Mouse (Mus musculus) embryonic stem cell, embryonic (primary cell): ENCODE results near the gene D230025D16Rik.

Experiments used
- CTCF ChIA-PET, 4 experiments: fragments of 300-600 bp in 2 of 4; fragments of 350-600 bp in 2 of 4; sonication (Branson Sonifier 250); formaldehyde crosslinking; loops; one replicate each; lab custom pipeline; 2022; ENCODE audit warnings: inconsistent platforms in 2 of 4; lab: Charles Lee
- POLR2A ChIA-PET, 4 experiments: fragments of 300-600 bp in 2 of 4; fragments of 350-600 bp in 2 of 4; sonication (Branson Sonifier 250); formaldehyde crosslinking; loops; one replicate each; lab custom pipeline; 2022; ENCODE audit warnings: antibody characterized with exemption in 4 of 4, inconsistent platforms in 1 of 4; lab: Charles Lee

D230025D16Rik gene

DNA sequence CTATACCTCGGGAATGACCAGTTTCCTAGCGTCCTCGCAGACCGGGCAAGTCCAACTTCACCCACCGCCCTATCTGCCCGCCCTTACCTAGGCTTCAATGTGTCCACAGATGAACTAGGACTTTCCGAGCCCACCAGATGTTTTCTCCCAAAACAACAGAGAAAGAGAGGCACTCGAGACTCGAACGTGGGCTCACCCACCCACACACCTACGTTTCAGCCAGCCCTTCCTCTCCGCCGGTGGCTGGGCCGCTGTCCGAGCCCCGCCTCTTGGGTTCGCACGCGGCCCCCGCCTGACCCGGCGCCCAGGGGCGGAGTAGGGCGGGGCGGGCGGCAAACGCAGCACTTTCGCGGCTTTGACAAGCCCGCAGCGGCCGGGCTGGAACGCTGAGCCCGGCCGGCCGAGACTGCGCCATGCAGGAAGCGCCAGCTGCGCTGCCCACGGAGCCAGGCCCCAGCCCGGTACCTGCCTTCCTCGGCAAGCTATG lies 44.6 kb downstream of the D230025D16Rik start, which contains the start of gene Hsf4:
Gene Hsf4, plus strand, starts transcription at position 341 of the 487 bp plus-strand sequence.
- CTCF ChIA-PET = interaction anchor here (0.9 to 2.3 kb wide), 8 partner anchors 10 to 150 kb away, joined by 3 to 18 read pairs (median 5); no protein-coding TSS in a partner anchor
- POLR2A ChIA-PET = interaction anchor here in 3 of 4 experiments (0.9 to 3.8 kb wide), 13 partner anchors 10 to 134 kb away, joined by 3 to 35 read pairs (median 6); partner anchors contain the start of genes 4931428F04Rik (in 2 of the 3), B3gnt9 (in 2 of the 3), Cbfb (in 1 of the 3) and D230025D16Rik (in 1 of the 3)

DNA sequence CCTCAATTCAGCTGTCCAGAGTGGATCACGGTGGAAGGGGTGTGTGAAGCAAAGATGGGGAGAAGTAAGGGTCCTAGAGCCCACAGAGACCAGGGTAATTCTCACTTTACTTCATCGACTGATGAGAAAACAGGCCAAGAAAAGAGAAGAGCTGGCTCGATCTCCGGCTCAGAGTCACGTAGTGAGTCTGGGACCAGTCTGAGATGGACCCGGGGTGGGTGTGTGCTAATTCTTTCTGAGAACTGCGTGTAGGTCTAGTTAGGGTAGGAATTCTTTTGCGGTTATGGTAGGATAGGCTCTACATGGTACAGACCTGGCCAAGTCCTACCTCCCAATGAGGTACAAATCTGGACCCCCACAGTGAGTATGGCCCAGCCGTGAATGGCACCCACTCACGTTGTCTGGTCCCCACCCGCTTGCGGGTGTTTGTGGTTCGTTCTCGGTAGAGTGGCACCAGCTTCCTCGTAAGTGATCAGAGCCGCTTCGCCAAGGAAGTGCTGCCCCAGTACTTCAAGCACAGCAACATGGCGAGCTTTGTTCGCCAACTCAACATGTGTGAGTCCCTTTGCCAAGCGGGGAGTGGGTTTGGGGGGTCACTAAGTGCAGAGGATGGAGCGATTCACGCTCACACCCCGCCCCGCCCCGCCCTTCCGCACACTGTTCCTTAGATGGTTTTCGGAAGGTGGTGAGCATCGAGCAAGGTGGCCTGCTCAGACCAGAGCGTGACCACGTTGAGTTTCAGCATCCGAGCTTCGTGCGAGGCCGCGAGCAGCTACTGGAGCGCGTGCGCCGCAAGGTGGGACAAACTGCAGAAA lies 45.4 kb downstream of the D230025D16Rik start:
- ChIA-PET POLR2A (interaction anchor here in 3 of 4 experiments (0.7 to 3.8 kb wide), 19 partner anchors 9 to 605 kb away, joined by 3 to 35 read pairs (median 4); partner anchors contain the start of genes 4931428F04Rik (in 3 of the 3), B3gnt9 (in 2 of the 3), Exoc3l (in 2 of the 3) and Cbfb (in 1 of the 3)), CTCF (interaction anchor here (0.6 to 1.5 kb wide), 9 partner anchors 10 to 667 kb away, joined by 3 to 5 read pairs (median 5); no protein-coding TSS in a partner anchor)

DNA sequence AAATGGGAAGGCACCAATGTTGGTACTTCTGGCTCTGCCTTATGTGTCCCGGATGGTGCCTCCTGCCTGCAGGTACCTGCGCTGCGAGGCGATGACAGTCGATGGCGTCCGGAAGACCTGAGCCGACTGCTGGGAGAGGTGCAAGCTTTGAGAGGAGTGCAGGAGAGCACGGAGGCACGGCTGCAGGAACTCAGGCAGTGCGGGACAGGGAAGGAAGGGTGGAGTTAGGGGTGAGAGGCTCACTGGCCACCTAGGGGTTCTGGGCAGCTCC lies 45.9 kb downstream of the D230025D16Rik start:
- ChIA-PET CTCF (interaction anchor here (0.6 to 1.5 kb wide), 7 partner anchors 11 to 668 kb away, joined by 3 to 5 read pairs (median 5); no protein-coding TSS in a partner anchor), POLR2A (interaction anchor here in 3 of 4 experiments (0.5 to 3.8 kb wide), 16 partner anchors 8 to 606 kb away, joined by 3 to 35 read pairs (median 4); partner anchors contain the start of genes 4931428F04Rik (in 2 of the 3), B3gnt9 (in 2 of the 3) and Exoc3l (in 2 of the 3))

DNA sequence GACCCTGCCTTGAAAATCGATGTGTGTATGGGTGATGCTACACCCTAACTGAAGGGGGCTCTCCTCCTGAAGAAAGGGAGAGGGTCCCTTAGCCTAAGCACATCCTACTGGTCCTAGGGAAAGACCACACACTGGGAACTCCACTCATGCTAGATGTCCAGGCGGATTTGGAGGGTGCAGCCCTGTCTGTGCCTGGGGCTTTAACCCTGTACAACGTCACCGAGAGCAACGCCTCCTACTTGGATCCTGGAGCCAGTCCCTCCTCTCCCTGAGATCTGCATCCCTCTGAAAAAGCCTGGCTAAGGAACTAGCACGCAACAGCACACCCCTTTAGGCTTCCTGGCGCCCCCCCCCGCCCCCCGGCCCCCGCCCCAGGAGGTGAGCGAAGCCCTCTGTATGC lies 50.4 kb downstream of the D230025D16Rik start:
- ChIA-PET POLR2A (interaction anchor here in 3 of 4 experiments (1.0 to 2.5 kb wide), 9 partner anchors 14 to 54 kb away, joined by 3 to 10 read pairs (median 4); partner anchors contain the start of genes B3gnt9 (in 2 of the 3), 4931428F04Rik (in 1 of the 3) and E2f4 (in 1 of the 3)), CTCF (interaction anchor here in 2 of 4 experiments (1.0 to 1.2 kb wide), 3 partner anchors 14 to 20 kb away, joined by 3 to 4 read pairs (median 3); partner anchors contain the start of gene B3gnt9 (in 1 of the 2))

DNA sequence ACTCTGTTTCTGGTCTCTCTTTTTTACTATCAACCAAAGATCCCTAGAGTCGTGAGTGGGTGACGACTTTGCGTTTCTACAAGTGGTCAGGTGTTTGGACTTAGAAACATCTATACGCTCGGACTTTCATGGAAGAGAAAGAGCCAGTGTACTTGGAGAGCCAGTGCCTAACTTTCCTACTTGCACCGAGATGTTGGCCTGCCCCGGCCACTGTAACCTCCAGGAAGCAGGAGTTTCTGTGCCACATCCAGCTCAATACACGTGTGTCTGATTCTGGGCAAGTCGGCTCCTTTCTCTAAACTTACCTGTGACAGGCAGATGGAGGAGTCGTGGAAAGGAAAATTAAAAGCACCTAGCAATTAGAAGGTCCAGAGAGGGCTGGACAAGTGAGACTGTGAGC lies 50.9 kb downstream of the D230025D16Rik start, which contains the start of gene Nol3:
Gene Nol3, plus strand, starts transcription at position 301 of the 400 bp plus-strand sequence.
- POLR2A ChIA-PET = interaction anchor here (0.6 to 2.5 kb wide), 17 partner anchors 8 to 72 kb away, joined by 3 to 14 read pairs (median 5); partner anchors contain the start of genes 4931428F04Rik (in 4 of the 4), D230025D16Rik (in 1 of the 4), E2f4 (in 1 of the 4) and Exoc3l (in 1 of the 4)
- CTCF ChIA-PET = interaction anchor here in 3 of 4 experiments (0.6 to 1.9 kb wide), 8 partner anchors 10 to 155 kb away, joined by 3 to 13 read pairs (median 4); partner anchors contain the start of genes B3gnt9 (in 1 of the 3) and E2f4 (in 1 of the 3)

DNA sequence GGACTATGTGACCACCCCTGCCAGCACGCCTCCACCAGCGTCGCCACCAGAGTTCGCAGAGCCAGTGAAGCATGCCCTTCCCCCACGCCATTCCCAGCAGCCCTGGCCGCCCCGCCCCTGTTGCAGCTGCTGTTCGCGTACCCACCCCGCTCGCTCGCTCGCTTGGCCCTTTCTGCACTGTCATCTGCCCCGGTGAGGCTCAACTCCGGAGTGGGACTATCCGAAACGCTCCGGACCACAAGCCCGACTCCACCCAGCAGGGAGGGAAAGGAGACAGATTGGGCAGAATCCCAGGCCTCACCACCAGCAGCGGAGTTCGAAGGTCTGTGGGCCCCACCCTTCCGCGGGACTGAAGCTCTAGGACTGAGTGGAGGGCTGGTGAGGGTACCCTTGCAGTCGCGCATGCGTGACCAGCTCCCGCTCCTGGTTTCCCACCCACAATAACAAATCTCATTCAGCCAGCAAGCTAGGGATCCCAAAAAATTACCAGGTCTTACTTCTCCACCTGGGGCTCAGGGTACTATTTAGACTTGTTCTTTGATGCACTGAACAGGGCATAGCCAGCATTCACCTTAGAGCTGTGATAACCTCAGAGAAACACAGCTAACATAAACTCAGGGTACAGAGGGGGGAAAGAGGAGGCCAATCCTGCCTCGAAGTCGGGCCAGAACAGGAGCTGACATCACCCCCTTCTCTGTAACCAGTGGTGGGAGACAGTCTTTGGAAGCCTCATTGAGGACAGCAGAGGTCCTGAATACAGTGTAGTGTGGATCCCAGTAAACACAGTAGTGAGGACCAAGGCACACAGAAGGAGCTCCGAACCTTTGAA lies 51.6 kb downstream of the D230025D16Rik start:
- POLR2A ChIA-PET = interaction anchor here (0.5 to 2.5 kb wide), 28 partner anchors 8 to 725 kb away, joined by 3 to 14 read pairs (median 4); partner anchors contain the start of genes 4931428F04Rik (in 4 of the 4), B3gnt9 (in 1 of the 4), D230025D16Rik (in 1 of the 4) and E2f4 (in 1 of the 4)
- CTCF ChIA-PET = interaction anchor here in 3 of 4 experiments (0.6 to 3.5 kb wide), 16 partner anchors 9 to 210 kb away, joined by 3 to 13 read pairs (median 4); partner anchors contain the start of genes B3gnt9 (in 2 of the 3) and E2f4 (in 1 of the 3)

DNA sequence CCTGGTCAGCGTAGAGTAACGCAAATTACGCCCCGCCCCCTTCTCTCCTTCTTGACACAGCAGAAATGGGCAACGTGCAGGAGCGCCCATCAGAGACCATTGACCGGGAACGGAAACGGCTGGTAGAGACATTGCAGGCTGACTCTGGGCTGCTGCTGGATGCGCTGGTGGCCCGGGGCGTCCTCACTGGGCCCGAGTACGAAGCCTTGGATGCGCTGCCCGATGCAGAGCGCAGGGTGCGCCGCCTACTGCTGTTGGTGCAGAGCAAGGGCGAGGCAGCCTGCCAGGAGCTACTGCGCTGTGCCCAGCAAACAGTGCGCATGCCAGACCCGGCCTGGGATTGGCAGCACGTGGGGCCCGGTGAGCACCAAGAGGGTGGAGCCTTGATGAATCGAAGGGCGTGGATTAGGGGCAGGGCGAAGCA lies 54.0 kb downstream of the D230025D16Rik start:
- ChIA-PET CTCF (interaction anchor here in 2 of 4 experiments (0.5 to 3.5 kb wide), 7 partner anchors 10 to 237 kb away, joined by 3 to 13 read pairs (median 4); partner anchors contain the start of genes 4931428F04Rik (in 1 of the 2) and B3gnt9 (in 1 of the 2)), POLR2A (interaction anchor here in 2 of 4 experiments (0.5 to 3.2 kb wide), 12 partner anchors 8 to 193 kb away, joined by 3 to 22 read pairs (median 6); partner anchors contain the start of genes 4931428F04Rik (in 2 of the 2), E2f4 (in 1 of the 2), Exoc3l (in 1 of the 2) and Hsf4 (in 1 of the 2))

DNA sequence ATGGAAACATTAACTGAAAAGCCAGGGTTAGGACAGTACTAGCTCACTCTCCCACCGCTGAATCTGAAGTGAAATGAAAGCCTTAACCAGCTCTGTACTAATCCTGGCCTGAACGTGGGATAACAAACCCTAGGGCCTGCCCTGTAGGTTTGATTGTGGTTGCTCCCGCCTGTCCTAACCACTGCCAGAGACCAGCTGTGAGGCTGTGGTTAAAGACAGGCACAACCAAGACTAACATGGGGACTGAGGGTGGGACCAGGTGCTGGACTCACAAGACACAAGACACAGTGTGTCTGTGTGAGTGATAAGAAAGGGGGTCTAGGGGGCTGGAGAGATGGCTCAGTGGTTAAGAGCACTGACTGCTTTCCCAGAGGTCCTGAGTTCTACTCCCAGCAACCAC lies 55.6 kb downstream of the D230025D16Rik start:
- ChIA-PET POLR2A (interaction anchor here in 2 of 4 experiments (1.1 to 3.2 kb wide), 9 partner anchors 8 to 20 kb away, joined by 3 to 22 read pairs (median 8); partner anchors contain the start of genes 4931428F04Rik (in 1 of the 2), E2f4 (in 1 of the 2) and Hsf4 (in 1 of the 2)), CTCF (interaction anchor here in 2 of 4 experiments (0.7 to 1.2 kb wide), 4 partner anchors 11 to 160 kb away, joined by 3 to 6 read pairs (median 4); no protein-coding TSS in a partner anchor)

DNA sequence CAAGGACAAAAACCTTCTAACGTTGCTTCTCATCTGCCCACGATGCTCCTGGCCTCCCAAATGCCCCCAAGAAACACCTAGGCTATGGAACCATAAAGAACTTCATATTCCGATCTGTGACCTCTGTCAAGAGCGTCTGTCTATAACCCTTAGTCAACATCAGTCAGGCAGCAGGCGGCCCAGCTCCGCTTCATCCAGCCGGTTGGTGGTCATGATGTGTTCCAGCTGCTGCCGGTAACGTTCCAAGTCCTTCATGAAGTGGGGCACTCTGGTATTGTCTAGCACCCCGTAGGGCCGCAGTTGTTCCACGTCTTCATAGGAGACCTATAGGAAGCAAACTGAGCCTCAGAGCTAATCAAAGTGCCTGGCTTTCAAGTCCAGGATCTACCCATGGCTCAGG lies 56.9 kb downstream of the D230025D16Rik start:
- POLR2A ChIA-PET = interaction anchor here in 2 of 4 experiments (0.5 to 2.2 kb wide), 6 partner anchors 9 to 136 kb away, joined by 3 to 11 read pairs (median 3); partner anchors contain the start of genes B3gnt9 (in 1 of the 2) and Hsf4 (in 1 of the 2)
- CTCF ChIA-PET = interaction anchor here in 3 of 4 experiments (0.5 to 2.8 kb wide), 5 partner anchors 9 to 679 kb away, joined by 4 to 15 read pairs (median 5); no protein-coding TSS in a partner anchor

DNA sequence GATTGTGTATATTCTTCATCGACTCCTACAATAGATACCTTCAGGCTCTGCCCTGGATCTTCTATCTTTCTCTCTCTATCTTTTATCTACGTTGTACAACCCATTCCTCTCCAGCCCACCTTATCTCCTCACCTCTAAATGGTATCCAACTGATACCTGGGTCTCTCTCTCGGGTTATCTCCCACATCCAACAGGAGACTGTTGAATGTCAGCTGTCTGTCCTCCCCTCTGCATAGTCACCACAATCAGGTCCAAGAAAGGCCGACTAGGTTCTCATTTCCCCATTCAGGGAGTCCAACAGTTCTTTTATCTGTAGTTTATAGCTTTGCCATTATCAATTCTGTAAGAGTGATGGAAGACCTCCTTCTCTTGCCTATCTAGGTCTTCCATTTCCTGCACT lies 57.3 kb downstream of the D230025D16Rik start:
- CTCF ChIA-PET = interaction anchor here in 2 of 4 experiments (0.9 to 2.8 kb wide), 8 partner anchors 8 to 679 kb away, joined by 3 to 15 read pairs (median 4); no protein-coding TSS in a partner anchor
- POLR2A ChIA-PET = interaction anchor here in 3 of 4 experiments (0.5 to 2.2 kb wide), 9 partner anchors 9 to 137 kb away, joined by 3 to 11 read pairs (median 3); partner anchors contain the start of genes B3gnt9 (in 1 of the 3), E2f4 (in 1 of the 3), Fbxl8 (in 1 of the 3) and Tradd (in 1 of the 3)

DNA sequence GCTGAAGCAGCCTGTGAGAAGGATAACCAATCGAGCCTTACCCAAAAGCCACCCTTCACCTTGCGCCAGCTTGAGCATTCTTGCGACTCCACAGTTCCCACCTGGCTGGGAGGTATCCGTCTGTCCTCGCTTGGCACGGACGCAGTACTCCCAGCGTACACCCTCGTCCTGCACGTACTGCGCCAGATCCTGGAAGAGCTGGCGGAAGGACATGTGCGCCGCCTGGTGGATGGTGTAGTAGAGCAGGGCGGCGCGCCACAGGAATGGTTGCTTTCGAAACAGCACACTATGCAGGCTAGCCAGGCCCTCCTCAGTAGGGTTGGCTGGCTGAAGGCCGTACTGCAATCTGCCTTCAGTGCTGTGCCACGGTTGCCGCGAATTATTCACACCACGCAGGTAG lies 58.1 kb downstream of the D230025D16Rik start:
- ChIA-PET POLR2A (interaction anchor here in 3 of 4 experiments (0.8 to 2.2 kb wide), 13 partner anchors 8 to 716 kb away, joined by 3 to 11 read pairs (median 4); partner anchors contain the start of genes B3gnt9 (in 1 of the 3), E2f4 (in 1 of the 3), Exoc3l (in 1 of the 3) and Fbxl8 (in 1 of the 3)), CTCF (interaction anchor here (0.5 to 2.8 kb wide), 21 partner anchors 9 to 680 kb away, joined by 3 to 15 read pairs (median 4); partner anchors contain the start of genes E2f4 (in 1 of the 4) and Fhod1 (in 1 of the 4))

DNA sequence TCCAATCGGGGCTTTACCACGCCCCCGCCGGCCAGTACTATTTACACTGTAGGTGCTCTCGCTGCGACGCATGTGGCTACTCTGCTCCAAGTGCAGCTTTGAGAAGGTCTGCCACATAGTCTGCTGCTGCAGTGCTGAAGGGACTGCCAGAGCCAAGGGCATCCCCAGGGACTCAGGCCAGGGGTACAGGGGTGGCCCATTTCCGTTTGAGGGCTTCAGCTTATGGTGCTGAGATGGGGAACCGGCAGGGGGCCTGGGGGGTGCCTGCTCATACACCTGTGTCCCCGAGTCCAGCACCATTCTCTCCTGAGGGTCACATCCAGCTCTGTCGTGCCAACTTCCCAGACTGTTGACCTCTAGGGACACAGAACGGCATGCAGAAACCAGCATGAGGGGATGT lies 60.6 kb downstream of the D230025D16Rik start:
- ChIA-PET CTCF (interaction anchor here in 2 of 4 experiments (0.9 to 1.9 kb wide), 5 partner anchors 9 to 165 kb away, joined by 3 to 4 read pairs (median 4); no protein-coding TSS in a partner anchor), POLR2A (interaction anchor here in 3 of 4 experiments (0.6 to 1.3 kb wide), 9 partner anchors 8 to 631 kb away, joined by 3 to 6 read pairs (median 3); partner anchors contain the start of genes Exoc3l (in 1 of the 3), Fhod1 (in 1 of the 3) and Nol3 (in 1 of the 3))

DNA sequence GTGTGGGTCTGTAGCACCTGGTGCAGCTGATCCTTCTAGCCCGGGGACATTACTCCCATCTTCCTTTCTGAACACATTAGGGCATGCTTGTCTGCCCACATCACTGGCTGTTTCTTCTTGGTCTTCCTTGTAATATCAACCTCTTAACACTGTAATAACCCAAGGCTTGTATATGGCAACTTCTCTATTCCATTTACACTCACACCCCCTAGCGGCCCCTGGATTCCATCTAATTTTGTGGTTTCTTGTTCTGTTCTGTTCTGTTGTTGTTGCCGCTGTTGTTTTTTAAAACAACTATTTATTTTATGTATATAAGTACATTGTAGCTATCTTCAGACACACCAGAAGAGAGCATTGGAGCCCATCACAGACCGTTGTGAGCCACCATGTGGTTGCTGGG lies 62.0 kb downstream of the D230025D16Rik start:
- POLR2A ChIA-PET = interaction anchor here in 1 of 4 experiments (1.0 to 1.1 kb wide), 2 partner anchors 11 to 55 kb away, joined by 3 read pairs; partner anchors contain the start of gene E2f4
- CTCF ChIA-PET = interaction anchor here in 2 of 4 experiments (0.6 to 1.9 kb wide), 6 partner anchors 8 to 166 kb away, joined by 3 to 12 read pairs (median 4); no protein-coding TSS in a partner anchor

DNA sequence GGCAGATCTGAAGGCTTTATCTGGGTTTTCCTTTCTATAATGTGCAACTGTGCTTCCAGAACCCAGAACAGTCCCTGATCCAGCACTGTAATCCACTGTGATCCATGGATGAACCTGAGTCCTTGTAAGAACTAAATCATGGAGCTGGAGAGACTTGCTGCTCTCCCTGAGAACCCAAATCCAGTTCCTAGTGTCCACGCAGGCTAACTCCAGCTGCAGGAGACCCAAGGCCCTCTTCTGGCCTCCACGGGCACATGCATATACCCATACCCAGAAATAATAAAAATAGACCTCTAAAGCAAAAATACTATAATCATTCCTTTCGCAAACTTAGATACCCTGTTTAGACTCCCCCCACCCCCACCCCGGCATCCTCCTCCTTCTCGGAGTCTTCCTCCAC lies 63.3 kb downstream of the D230025D16Rik start:
- ChIA-PET POLR2A (interaction anchor here in 3 of 4 experiments (0.6 to 2.5 kb wide), 13 partner anchors 9 to 664 kb away, joined by 3 to 22 read pairs (median 7); partner anchors contain the start of genes B3gnt9 (in 1 of the 3), D230025D16Rik (in 1 of the 3) and E2f4 (in 1 of the 3)), CTCF (interaction anchor here (0.6 to 4.4 kb wide), 11 partner anchors 12 to 685 kb away, joined by 3 to 40 read pairs (median 5); partner anchors contain the start of genes B3gnt9 (in 1 of the 4), Fhod1 (in 1 of the 4) and Slc9a5 (in 1 of the 4))
